Mouse (Mus musculus): Measurements from ENCODE around the gene Pdlim1. TPM values are rescaled to one million over a fixed set of nuclear protein-coding genes. Genes with fewer than 3 reads are reported as not detected.

Gene Pdlim1
- polyA plus RNA-seq, 1 experiment from 2014 or later = 179 TPM

GRCm38 (mm10) chr19:40294231-40294630, 22.6 kb upstream of the Pdlim1 start:
- Histone ChIP-seq H3K27me3 (ENCODE audit: control insufficient read depth, insufficient read depth, low read depth, low read length) (no peaks in the 10 kb centered on the region), H3K4me2 (ENCODE audit: low read depth, low read length) (no peak overlapping the region), H3K4me1 (replicated peaks; ENCODE audit: control insufficient read depth, insufficient read depth, low read length) (peaks cover 3% of the 10 kb centered on the region; the same call in 1 of the 2 replicates), H3K36me3 (ENCODE audit: control insufficient read depth, insufficient read depth, low read length) (no peaks in the 10 kb centered on the region), H3K9me3 (ENCODE audit: control insufficient read depth, low read length) (no peaks in the 10 kb centered on the region), H3K4me3 (ENCODE audit: low read length) (no peak overlapping the region), H3K9ac (ENCODE audit: low read length) (no peak overlapping the region), H3K27ac (ENCODE audit: low read length) (no peak overlapping the region)
- no peak for ATAC-seq (ENCODE audit: low read depth)
- WGBS = 78% methylated on average over 1 of the region's 1 CpGs

GRCm38 (mm10) chr19:40293791-40294190, 22.1 kb upstream of the Pdlim1 start:
- no peak overlapping the region for H3K27ac ChIP-seq (ENCODE audit: low read length)
- WGBS = 94% methylated on average over 6 of the region's 6 CpGs
- H3K4me2 ChIP-seq (ENCODE audit: low read depth, low read length) = no peak overlapping the region
- no peak for ATAC-seq (ENCODE audit: low read depth)
- H3K27me3 ChIP-seq (ENCODE audit: control insufficient read depth, insufficient read depth, low read depth, low read length) = no peaks in the 10 kb centered on the region
- peaks cover 3% of the 10 kb centered on the region; the same call in 1 of the 2 replicates for H3K4me1 ChIP-seq (replicated peaks; ENCODE audit: control insufficient read depth, insufficient read depth, low read length)
- no peak overlapping the region for H3K9ac ChIP-seq (ENCODE audit: low read length)
- H3K9me3 ChIP-seq (ENCODE audit: control insufficient read depth, low read length) = no peaks in the 10 kb centered on the region
- no peaks in the 10 kb centered on the region for H3K36me3 ChIP-seq (ENCODE audit: control insufficient read depth, insufficient read depth, low read length)
- H3K4me3 ChIP-seq (ENCODE audit: low read length) = no peak overlapping the region

- peaks cover 3% of the 10 kb centered on the region; the same call in 1 of the 2 replicates for H3K4me1 ChIP-seq (replicated peaks; ENCODE audit: control insufficient read depth, insufficient read depth, low read length)
- peak; percentile 59 for ATAC-seq (ENCODE audit: low read depth)
- 60% methylated on average over 6 of the region's 6 CpGs for WGBS
- H3K9me3 ChIP-seq (ENCODE audit: control insufficient read depth, low read length) = no peaks in the 10 kb centered on the region
- H3K4me3 ChIP-seq (ENCODE audit: low read length) = no peak overlapping the region
- H3K27me3 ChIP-seq (ENCODE audit: control insufficient read depth, insufficient read depth, low read depth, low read length) = no peaks in the 10 kb centered on the region
- H3K4me2 ChIP-seq (ENCODE audit: low read depth, low read length) = no peak overlapping the region
- no peak overlapping the region for H3K9ac ChIP-seq (ENCODE audit: low read length)
- no peak overlapping the region for H3K27ac ChIP-seq (ENCODE audit: low read length)
- H3K36me3 ChIP-seq (ENCODE audit: control insufficient read depth, insufficient read depth, low read length) = no peaks in the 10 kb centered on the region
Measured at GRCm38 (mm10) chr19:40290099-40290724, 18.6 kb upstream of the Pdlim1 start.

- Histone ChIP-seq H3K27ac (ENCODE audit: low read length) (no peak overlapping the region), H3K27me3 (ENCODE audit: control insufficient read depth, insufficient read depth, low read depth, low read length) (no peaks in the 10 kb centered on the region), H3K36me3 (ENCODE audit: control insufficient read depth, insufficient read depth, low read length) (no peaks in the 10 kb centered on the region), H3K9ac (ENCODE audit: low read length) (no peak overlapping the region), H3K4me3 (ENCODE audit: low read length) (no peak overlapping the region), H3K9me3 (ENCODE audit: control insufficient read depth, low read length) (no peaks in the 10 kb centered on the region), H3K4me1 (replicated peaks; ENCODE audit: control insufficient read depth, insufficient read depth, low read length) (peaks cover 3% of the 10 kb centered on the region; the same call in 1 of the 2 replicates), H3K4me2 (ENCODE audit: low read depth, low read length) (no peak overlapping the region)
- no peak for ATAC-seq (ENCODE audit: low read depth)
- WGBS = 88% methylated on average over 9 of the region's 9 CpGs
Measured at GRCm38 (mm10) chr19:40288415-40288814, 16.8 kb upstream of the Pdlim1 start.

GRCm38 (mm10) chr19:40284704-40285103, 13.1 kb upstream of the Pdlim1 start:
- 65% methylated on average over 2 of the region's 2 CpGs for WGBS
- Histone ChIP-seq H3K27me3 (ENCODE audit: control insufficient read depth, insufficient read depth, low read depth, low read length) (no peaks in the 10 kb centered on the region), H3K36me3 (ENCODE audit: control insufficient read depth, insufficient read depth, low read length) (no peaks in the 10 kb centered on the region), H3K27ac (ENCODE audit: low read length) (no peak overlapping the region), H3K9me3 (ENCODE audit: control insufficient read depth, low read length) (peaks cover 4% of the 10 kb centered on the region; the same call in 1 of the 2 replicates), H3K4me2 (ENCODE audit: low read depth, low read length) (no peak overlapping the region), H3K9ac (ENCODE audit: low read length) (no peak overlapping the region), H3K4me1 (replicated peaks; ENCODE audit: control insufficient read depth, insufficient read depth, low read length) (0 out of 2 replicates have a peak, but pooled peaks cover under 1% of the 10 kb centered on the region), H3K4me3 (ENCODE audit: low read length) (no peak overlapping the region)
- no peak for ATAC-seq (ENCODE audit: low read depth)

GRCm38 (mm10) chr19:40283415-40283814, 11.8 kb upstream of the Pdlim1 start:
- H3K36me3 ChIP-seq (ENCODE audit: control insufficient read depth, insufficient read depth, low read length) = no peaks in the 10 kb centered on the region
- WGBS = 44% methylated on average over 2 of the region's 2 CpGs
- no peak for ATAC-seq (ENCODE audit: low read depth)
- no peaks in the 10 kb centered on the region for H3K4me1 ChIP-seq (replicated peaks; ENCODE audit: control insufficient read depth, insufficient read depth, low read length)
- H3K9ac ChIP-seq (ENCODE audit: low read length) = no peak overlapping the region
- H3K9me3 ChIP-seq (ENCODE audit: control insufficient read depth, low read length) = peaks cover 4% of the 10 kb centered on the region; the same call in 1 of the 2 replicates
- H3K27ac ChIP-seq (ENCODE audit: low read length) = no peak overlapping the region
- no peak overlapping the region for H3K4me3 ChIP-seq (ENCODE audit: low read length)
- no peaks in the 10 kb centered on the region for H3K27me3 ChIP-seq (ENCODE audit: control insufficient read depth, insufficient read depth, low read depth, low read length)
- H3K4me2 ChIP-seq (ENCODE audit: low read depth, low read length) = no peak overlapping the region

GRCm38 (mm10) chr19:40278372-40279023, 6.9 kb upstream of the Pdlim1 start:
- no peak overlapping the region for H3K4me2 ChIP-seq (ENCODE audit: low read depth, low read length)
- no peaks in the 10 kb centered on the region for H3K36me3 ChIP-seq (ENCODE audit: control insufficient read depth, insufficient read depth, low read length)
- no peak overlapping the region for H3K4me3 ChIP-seq (ENCODE audit: low read length)
- H3K27me3 ChIP-seq (ENCODE audit: control insufficient read depth, insufficient read depth, low read depth, low read length) = no peaks in the 10 kb centered on the region
- no peaks in the 10 kb centered on the region for H3K4me1 ChIP-seq (replicated peaks; ENCODE audit: control insufficient read depth, insufficient read depth, low read length)
- H3K9ac ChIP-seq (ENCODE audit: low read length) = no peak overlapping the region
- peaks cover 4% of the 10 kb centered on the region; the same call in 1 of the 2 replicates for H3K9me3 ChIP-seq (ENCODE audit: control insufficient read depth, low read length)
- no peak for ATAC-seq (ENCODE audit: low read depth)
- H3K27ac ChIP-seq (ENCODE audit: low read length) = no peak overlapping the region
- WGBS = 74% methylated on average over 8 of the region's 8 CpGs

GRCm38 (mm10) chr19:40277494-40277893, 5.9 kb upstream of the Pdlim1 start:
- Histone ChIP-seq H3K4me3 (ENCODE audit: low read length) (no peak overlapping the region), H3K27ac (ENCODE audit: low read length) (no peak overlapping the region), H3K36me3 (ENCODE audit: control insufficient read depth, insufficient read depth, low read length) (no peaks in the 10 kb centered on the region), H3K27me3 (ENCODE audit: control insufficient read depth, insufficient read depth, low read depth, low read length) (no peaks in the 10 kb centered on the region), H3K4me1 (replicated peaks; ENCODE audit: control insufficient read depth, insufficient read depth, low read length) (no peaks in the 10 kb centered on the region), H3K9me3 (ENCODE audit: control insufficient read depth, low read length) (peaks cover 4% of the 10 kb centered on the region; the same call in 1 of the 2 replicates), H3K4me2 (ENCODE audit: low read depth, low read length) (no peak overlapping the region), H3K9ac (ENCODE audit: low read length) (no peak overlapping the region)
- no peak for ATAC-seq (ENCODE audit: low read depth)
- 81% methylated on average over 8 of the region's 8 CpGs for WGBS

- 82% methylated on average over 14 of the region's 14 CpGs for WGBS
- Histone ChIP-seq H3K27me3 (ENCODE audit: control insufficient read depth, insufficient read depth, low read depth, low read length) (no peaks in the 10 kb centered on the region), H3K9ac (ENCODE audit: low read length) (no peak overlapping the region), H3K27ac (ENCODE audit: low read length) (no peak overlapping the region), H3K4me1 (replicated peaks; ENCODE audit: control insufficient read depth, insufficient read depth, low read length) (0 out of 2 replicates have a peak, but pooled peaks cover 6% of the 10 kb centered on the region), H3K36me3 (ENCODE audit: control insufficient read depth, insufficient read depth, low read length) (no peaks in the 10 kb centered on the region), H3K9me3 (ENCODE audit: control insufficient read depth, low read length) (no peaks in the 10 kb centered on the region), H3K4me3 (ENCODE audit: low read length) (no peak overlapping the region), H3K4me2 (ENCODE audit: low read depth, low read length) (no peak overlapping the region)
- no peak for ATAC-seq (ENCODE audit: low read depth)
Measured at GRCm38 (mm10) chr19:40275401-40276188, 4.0 kb upstream of the Pdlim1 start.
